Mouse (Mus musculus) v-Abl transformed pro-B cells (cell line): ENCODE measurements at regions not wholly inside any gene's neighbourhood (a gene's known extent, or its start where the extent isn't known, plus 50 kb on each side); places are given as distances from the start of the nearest gene placed in this dataset.
"Not testable (repeated sequence)": the region's sequence is repeated elsewhere in the genome, so short reads cannot be mapped to it uniquely, and the experiment has no call there.

ENCODE experiments used
- in situ Hi-C, 2 experiments: fragments of 400-800 bp; cut with MboI; formaldehyde crosslinking; loops; one replicate each; pipeline ENCODE4 v1.15.1; 2025; ENCODE audit not compliant: unreplicated experiment in 2 of 2

DNA sequence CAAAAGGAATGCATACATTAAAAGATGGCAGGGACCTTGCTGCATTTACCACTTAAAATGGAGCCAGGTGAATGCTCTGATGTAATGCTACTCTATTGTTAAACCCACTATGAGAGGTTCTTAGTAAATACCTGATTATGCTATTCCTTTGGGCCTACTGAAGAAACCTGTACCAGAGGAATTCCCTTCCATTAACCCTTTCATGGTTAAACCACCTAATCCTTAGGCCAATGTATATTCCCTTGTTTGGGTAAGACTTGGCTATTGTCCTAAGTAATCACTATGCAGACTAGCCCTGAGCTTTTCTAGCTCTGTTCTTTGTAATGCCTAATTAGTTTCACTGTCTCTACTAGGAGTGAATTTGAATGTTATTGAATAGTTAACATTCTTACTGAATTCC is 89.2 kb downstream of the Nap1l3 start:
- in situ Hi-C loops: loop anchor here in 1 of 2 experiments (25.0 kb wide), 1 partner anchor 96 kb away; no protein-coding TSS in a partner anchor

DNA sequence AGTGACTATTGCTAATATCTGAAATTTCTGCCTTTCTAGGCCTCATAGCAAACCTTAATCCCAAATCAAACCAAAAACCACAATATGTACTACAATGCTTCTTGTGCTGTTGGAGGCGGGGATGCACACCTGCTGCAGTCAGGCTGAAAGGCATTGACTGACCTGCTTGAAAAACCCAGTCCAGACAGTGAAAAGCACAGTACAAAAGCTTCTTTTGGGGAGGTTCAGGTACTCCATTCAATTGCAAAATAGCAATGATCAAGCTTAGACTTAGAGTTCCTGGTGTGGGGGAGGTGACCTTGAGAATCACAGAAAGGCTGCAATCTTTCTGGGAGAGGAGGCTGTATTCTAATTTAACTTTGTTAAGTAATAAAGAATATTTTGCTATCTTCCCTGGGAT is 99.0 kb downstream of the Nap1l3 start:
- in situ Hi-C loops: no loop called here

- in situ Hi-C loops: not testable (repeated sequence)
Observed at GRCm38 (mm10) chrX:122271195-122271594, 126.0 kb downstream of the Nap1l3 start.
